Mouse (Mus musculus): ENCODE measurements around the gene Tnf.

- TF ChIP-seq POLR2A (IDR thresholded peaks at IDR 0.05; ENCODE audit: insufficient read length, low read depth) = no peak
- TF ChIP-seq USF1 (IDR thresholded peaks at IDR 0.05; ENCODE audit: low read depth) = no peak
These were observed 47.9 kb downstream of the Tnf start for GRCm38 (mm10) chr17:35153931-35154330.

Measured in myocyte (in vitro differentiated cells).